7 mouse cellular contexts compared by ENCODE assay signal in the genomic region with DNA sequence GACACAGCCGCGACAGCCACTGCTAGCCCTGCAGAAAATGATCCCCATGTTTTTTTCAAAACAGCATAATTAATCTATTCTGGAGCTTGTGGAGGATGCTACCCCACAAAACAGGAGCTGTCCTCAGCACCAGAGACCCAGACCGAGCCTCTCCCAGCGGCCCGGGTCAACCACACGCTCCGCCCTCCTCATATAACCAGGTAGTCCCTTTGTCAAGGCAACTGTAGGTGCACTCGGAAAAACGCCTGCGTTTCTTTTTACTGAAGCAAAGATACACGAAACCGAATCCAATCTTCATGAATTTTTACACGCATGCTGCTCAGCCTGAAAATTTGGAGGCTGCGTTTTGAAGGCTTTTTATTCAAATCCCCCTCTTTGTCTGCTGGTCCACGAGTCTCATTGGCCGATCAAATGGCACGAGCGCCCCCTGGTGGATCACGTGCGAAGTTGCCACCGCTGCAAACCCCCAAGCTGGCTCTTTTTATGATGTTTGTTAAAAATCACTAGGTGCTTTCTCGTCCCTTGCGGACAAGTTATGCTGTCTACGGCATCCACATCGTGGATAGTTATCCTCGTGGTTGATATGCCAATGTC. TPM values are rescaled to one million over a fixed set of nuclear protein-coding genes. Genes with fewer than 3 reads are reported as not detected.
A peak's percentile ranks its signal among the peaks of the same experiment; 100 is the strongest.
DNase-seq lines count a peak whose midpoint lies in the region; ATAC-seq lines count a peak whose summit lies in the region.

No protein-coding gene starts in this region.

- no peaks in the 10 kb centered on the region for H3K36me3 ChIP-seq in intestine, embryonic 14.5 days (ENCODE audit: control insufficient read depth, insufficient read depth, low read length)

- intact Hi-C loops in gastrocnemius, postnatal 36 days (cut with DNase I) = loop anchor here (5.0 kb wide), 2 partner anchors 143 to 188 kb away; no protein-coding TSS in a partner anchor
- intact Hi-C loops in left cerebral cortex, postnatal 10 days (cut with DNase I) = loop anchor here (2.0 to 10.0 kb wide), 4 partner anchors 142 to 1230 kb away; no protein-coding TSS in a partner anchor

- under 1% methylated on average over 26 of the region's 26 CpGs for WGBS in intestine, embryonic 14.5 days

- H3K27ac ChIP-seq in intestine, embryonic 14.5 days (ENCODE audit: low read depth) = no peak overlapping the region

- no peak overlapping the region for H3K9ac ChIP-seq in intestine, embryonic 14.5 days (ENCODE audit: low read length)

- ATAC-seq in common myeloid progenitor, adult 5-6 weeks (replicated peaks; ENCODE audit: low read depth, poor library complexity, severe bottlenecking) = peak; percentile 62
- peak; percentile 84 for ATAC-seq in intestine, embryonic 14.5 days (replicated peaks; ENCODE audit: low FRiP score, low TSS enrichment, low read depth)

- H3K4me1 ChIP-seq in intestine, embryonic 14.5 days (replicated peaks; ENCODE audit: control insufficient read depth, insufficient read depth, low read length) = no peaks in the 10 kb centered on the region

- DNase-seq in adipocyte (ENCODE audit: low spot score) = peak; percentile 69
- DNase-seq in gastrocnemius, postnatal 36 days = peak; percentile 60 to 69
- DNase-seq in intestine, embryonic 14.5 days (ENCODE audit: low spot score) = peak; percentile 97
- DNase-seq in left cerebral cortex, postnatal 10 days (ENCODE audit: extremely low spot score in 1 of 2, low spot score in 2 of 2) = peak; percentile 82 to 84
- peak; percentile 91 for DNase-seq in mesoderm, embryonic 11.5 days (ENCODE audit: low read depth, low spot score)
- peak; percentile 96 for DNase-seq in right cerebral cortex, postnatal 4 days

- H3K4me2 ChIP-seq in intestine, embryonic 14.5 days (ENCODE audit: low read length) = peak overlapping the region; percentile 67

- no peaks in the 10 kb centered on the region for H3K9me3 ChIP-seq in intestine, embryonic 14.5 days (ENCODE audit: control insufficient read depth, low read length)

- H3K27me3 ChIP-seq in intestine, embryonic 14.5 days (replicated peaks; ENCODE audit: control insufficient read depth, insufficient read depth, low read length) = peaks cover 13% of the 10 kb centered on the region

- H3K4me3 ChIP-seq in intestine, embryonic 14.5 days (ENCODE audit: low read depth, low read length) = peak overlapping the region; percentile 30

RNA-seq across cellular contexts. Expression of a gene that starts 39.3 kb away (rescaled TPM):
- not detected in 2 replicates for total RNA-seq in common myeloid progenitor, adult 5-6 weeks (2017)
- total RNA-seq in gastrocnemius, postnatal 36 days (2021) = 10 to 100 TPM; 78.9 to 87.7 TPM
- 0.57 and 0.75 TPM in 2 replicates for polyA plus RNA-seq in intestine, embryonic 14.5 days (2014; fragmentation: Nextera tagmentation; extraction: Ambion mirVana)
- 1 to 10 TPM; 2.3 to 3.5 TPM for total RNA-seq in left cerebral cortex, postnatal 10 days (2021)

Comparison
In these comparisons a context has a peak if more than half of its experiments do, and no peak if none do; other contexts are left out.
1. RNA of a gene that starts 39.3 kb away (total RNA-seq): 78.9 to 87.7 TPM in gastrocnemius, postnatal 36 days; 2.3 to 3.5 TPM in left cerebral cortex, postnatal 10 days and not detected in common myeloid progenitor, adult 5-6 weeks; every median in the first group is over 10 times any median in the second.
2. Peak in every context shown above with its lines, with median percentiles within 50 percentile points of each other: DNase-seq.